Mouse (Mus musculus): Measurements from ENCODE around the gene Sun2. TPM values are rescaled to one million over a fixed set of nuclear protein-coding genes. Genes with fewer than 3 reads are reported as not detected.
A peak's percentile ranks its signal among the peaks of the same experiment; 100 is the strongest.

The Sun2 gene
- polyA plus RNA-seq, 1 experiment from 2014 or later = 10.2 TPM

- Histone ChIP-seq H3K36me3 (ENCODE audit: control insufficient read depth, insufficient read depth, low read length) (peaks cover 13% of the 10 kb centered on the region), H3K4me2 (ENCODE audit: low read depth) (peak overlapping the region; percentile 83), H3K4me3 (ENCODE audit: low read depth, low read length) (peak overlapping the region; percentile 98), H3K9me3 (ENCODE audit: control insufficient read depth, low read length) (no peaks in the 10 kb centered on the region), H3K27me3 (ENCODE audit: control insufficient read depth, insufficient read depth, low read length) (no peaks in the 10 kb centered on the region), H3K9ac (ENCODE audit: low read length) (peak overlapping the region; percentile 93), H3K27ac (ENCODE audit: low read depth, low read length) (no peak overlapping the region), H3K4me1 (ENCODE audit: control insufficient read depth, insufficient read depth, low read length) (peaks cover 12% of the 10 kb centered on the region)
- WGBS = 42% methylated on average over 14 of the region's 14 CpGs
- ATAC-seq (ENCODE audit: insufficient read depth, low FRiP score, low TSS enrichment) (no peak), DNase-seq (ENCODE audit: low spot score) (no peak)
These were observed 1.0 kb downstream of the Sun2 start for GRCm38 (mm10) chr15:79741173-79741858.

GRCm38 (mm10) chr15:79740739-79741138 lies 1.6 kb downstream of the Sun2 start:
- ATAC-seq (ENCODE audit: insufficient read depth, low FRiP score, low TSS enrichment) (no peak), DNase-seq (ENCODE audit: low spot score) (no peak)
- 83% methylated on average over 3 of the region's 3 CpGs for whole genome bisulfite sequencing
- no peak overlapping the region for H3K9ac ChIP-seq (ENCODE audit: low read length)
- peak overlapping the region; percentile 98; the same call in 1 of the 2 replicates for H3K4me3 ChIP-seq (ENCODE audit: low read depth, low read length)
- peaks cover 13% of the 10 kb centered on the region for H3K36me3 ChIP-seq (ENCODE audit: control insufficient read depth, insufficient read depth, low read length)
- H3K4me2 ChIP-seq (ENCODE audit: low read depth) = peak overlapping the region; percentile 83
- no peak overlapping the region for H3K27ac ChIP-seq (ENCODE audit: low read depth, low read length)
- no peaks in the 10 kb centered on the region for H3K27me3 ChIP-seq (ENCODE audit: control insufficient read depth, insufficient read depth, low read length)
- peaks cover 12% of the 10 kb centered on the region for H3K4me1 ChIP-seq (ENCODE audit: control insufficient read depth, insufficient read depth, low read length)
- H3K9me3 ChIP-seq (ENCODE audit: control insufficient read depth, low read length) = no peaks in the 10 kb centered on the region

- H3K36me3 ChIP-seq (ENCODE audit: control insufficient read depth, insufficient read depth, low read length) = peaks cover 26% of the 10 kb centered on the region
- no peak overlapping the region for H3K9ac ChIP-seq (ENCODE audit: low read length)
- no peak overlapping the region for H3K27ac ChIP-seq (ENCODE audit: low read depth, low read length)
- no peak for DNase-seq (ENCODE audit: low spot score)
- ATAC-seq (ENCODE audit: insufficient read depth, low FRiP score, low TSS enrichment) = no peak
- no peak overlapping the region for H3K4me2 ChIP-seq (ENCODE audit: low read depth)
- WGBS = 87% methylated on average over 8 of the region's 8 CpGs
- H3K4me1 ChIP-seq (ENCODE audit: control insufficient read depth, insufficient read depth, low read length) = no peaks in the 10 kb centered on the region
- H3K27me3 ChIP-seq (ENCODE audit: control insufficient read depth, insufficient read depth, low read length) = no peaks in the 10 kb centered on the region
- no peak overlapping the region for H3K4me3 ChIP-seq (ENCODE audit: low read depth, low read length)
- no peaks in the 10 kb centered on the region for H3K9me3 ChIP-seq (ENCODE audit: control insufficient read depth, low read length)
These were observed 8.0 kb downstream of the Sun2 start for GRCm38 (mm10) chr15:79734311-79734710.

- H3K4me2 ChIP-seq (ENCODE audit: low read depth) = no peak overlapping the region
- H3K27me3 ChIP-seq (ENCODE audit: control insufficient read depth, insufficient read depth, low read length) = no peaks in the 10 kb centered on the region
- 69% methylated on average over 4 of the region's 4 CpGs for WGBS
- no peaks in the 10 kb centered on the region for H3K4me1 ChIP-seq (ENCODE audit: control insufficient read depth, insufficient read depth, low read length)
- no peak for ATAC-seq (ENCODE audit: insufficient read depth, low FRiP score, low TSS enrichment)
- H3K27ac ChIP-seq (ENCODE audit: low read depth, low read length) = no peak overlapping the region
- H3K9me3 ChIP-seq (ENCODE audit: control insufficient read depth, low read length) = no peaks in the 10 kb centered on the region
- H3K9ac ChIP-seq (ENCODE audit: low read length) = no peak overlapping the region
- H3K4me3 ChIP-seq (ENCODE audit: low read depth, low read length) = no peak overlapping the region
- H3K36me3 ChIP-seq (ENCODE audit: control insufficient read depth, insufficient read depth, low read length) = peaks cover 29% of the 10 kb centered on the region
- no peak for DNase-seq (ENCODE audit: low spot score)
These were observed 8.7 kb downstream of the Sun2 start for GRCm38 (mm10) chr15:79733640-79734039.

GRCm38 (mm10) chr15:79733192-79733591 lies 9.1 kb downstream of the Sun2 start:
- ATAC-seq (ENCODE audit: insufficient read depth, low FRiP score, low TSS enrichment) (no peak), DNase-seq (ENCODE audit: low spot score) (no peak)
- WGBS = 92% methylated on average over 8 of the region's 8 CpGs
- Histone ChIP-seq H3K36me3 (ENCODE audit: control insufficient read depth, insufficient read depth, low read length) (peaks cover 27% of the 10 kb centered on the region), H3K27ac (ENCODE audit: low read depth, low read length) (no peak overlapping the region), H3K4me1 (ENCODE audit: control insufficient read depth, insufficient read depth, low read length) (no peaks in the 10 kb centered on the region), H3K4me3 (ENCODE audit: low read depth, low read length) (no peak overlapping the region), H3K4me2 (ENCODE audit: low read depth) (no peak overlapping the region), H3K27me3 (ENCODE audit: control insufficient read depth, insufficient read depth, low read length) (no peaks in the 10 kb centered on the region), H3K9me3 (ENCODE audit: control insufficient read depth, low read length) (no peaks in the 10 kb centered on the region), H3K9ac (ENCODE audit: low read length) (no peak overlapping the region)

- no peak overlapping the region for H3K4me3 ChIP-seq (ENCODE audit: low read depth, low read length)
- H3K4me2 ChIP-seq (ENCODE audit: low read depth) = no peak overlapping the region
- H3K9ac ChIP-seq (ENCODE audit: low read length) = no peak overlapping the region
- DNase-seq (ENCODE audit: low spot score) = no peak
- no peak overlapping the region for H3K27ac ChIP-seq (ENCODE audit: low read depth, low read length)
- no peaks in the 10 kb centered on the region for H3K9me3 ChIP-seq (ENCODE audit: control insufficient read depth, low read length)
- no peaks in the 10 kb centered on the region for H3K27me3 ChIP-seq (ENCODE audit: control insufficient read depth, insufficient read depth, low read length)
- H3K36me3 ChIP-seq (ENCODE audit: control insufficient read depth, insufficient read depth, low read length) = peaks cover 26% of the 10 kb centered on the region
- ATAC-seq (ENCODE audit: insufficient read depth, low FRiP score, low TSS enrichment) = no peak
- WGBS = 87% methylated on average over 7 of the region's 7 CpGs
- no peaks in the 10 kb centered on the region for H3K4me1 ChIP-seq (ENCODE audit: control insufficient read depth, insufficient read depth, low read length)
These were observed 10.8 kb downstream of the Sun2 start for GRCm38 (mm10) chr15:79731554-79731953.

- H3K4me3 ChIP-seq (ENCODE audit: low read depth, low read length) = no peak overlapping the region
- H3K27ac ChIP-seq (ENCODE audit: low read depth, low read length) = no peak overlapping the region
- 92% methylated on average over 10 of the region's 10 CpGs for WGBS
- no peaks in the 10 kb centered on the region for H3K27me3 ChIP-seq (ENCODE audit: control insufficient read depth, insufficient read depth, low read length)
- DNase-seq (ENCODE audit: low spot score) = no peak
- no peak overlapping the region for H3K9ac ChIP-seq (ENCODE audit: low read length)
- no peaks in the 10 kb centered on the region for H3K9me3 ChIP-seq (ENCODE audit: control insufficient read depth, low read length)
- no peak overlapping the region for H3K4me2 ChIP-seq (ENCODE audit: low read depth)
- H3K4me1 ChIP-seq (ENCODE audit: control insufficient read depth, insufficient read depth, low read length) = no peaks in the 10 kb centered on the region
- H3K36me3 ChIP-seq (ENCODE audit: control insufficient read depth, insufficient read depth, low read length) = peaks cover 27% of the 10 kb centered on the region
- ATAC-seq (ENCODE audit: insufficient read depth, low FRiP score, low TSS enrichment) = no peak
These were observed 13.5 kb downstream of the Sun2 start for GRCm38 (mm10) chr15:79728731-79729388.

- Histone ChIP-seq H3K4me2 (ENCODE audit: low read depth) (no peak overlapping the region), H3K9ac (ENCODE audit: low read length) (no peak overlapping the region), H3K36me3 (ENCODE audit: control insufficient read depth, insufficient read depth, low read length) (peaks cover 25% of the 10 kb centered on the region), H3K27ac (ENCODE audit: low read depth, low read length) (no peak overlapping the region), H3K9me3 (ENCODE audit: control insufficient read depth, low read length) (no peaks in the 10 kb centered on the region), H3K4me3 (ENCODE audit: low read depth, low read length) (no peak overlapping the region), H3K4me1 (ENCODE audit: control insufficient read depth, insufficient read depth, low read length) (no peaks in the 10 kb centered on the region), H3K27me3 (ENCODE audit: control insufficient read depth, insufficient read depth, low read length) (no peaks in the 10 kb centered on the region)
- DNase-seq (ENCODE audit: low spot score) (no peak), ATAC-seq (ENCODE audit: insufficient read depth, low FRiP score, low TSS enrichment) (no peak)
- 73% methylated on average over 5 of the region's 5 CpGs for WGBS
These were observed 14.0 kb downstream of the Sun2 start for GRCm38 (mm10) chr15:79728311-79728710.

GRCm38 (mm10) chr15:79727840-79728239 lies 14.5 kb downstream of the Sun2 start:
- H3K27me3 ChIP-seq (ENCODE audit: control insufficient read depth, insufficient read depth, low read length) = no peaks in the 10 kb centered on the region
- no peaks in the 10 kb centered on the region for H3K9me3 ChIP-seq (ENCODE audit: control insufficient read depth, low read length)
- no peak overlapping the region for H3K9ac ChIP-seq (ENCODE audit: low read length)
- no peak for ATAC-seq (ENCODE audit: insufficient read depth, low FRiP score, low TSS enrichment)
- no peak overlapping the region for H3K4me2 ChIP-seq (ENCODE audit: low read depth)
- DNase-seq (ENCODE audit: low spot score) = no peak
- H3K36me3 ChIP-seq (ENCODE audit: control insufficient read depth, insufficient read depth, low read length) = peaks cover 22% of the 10 kb centered on the region
- H3K27ac ChIP-seq (ENCODE audit: low read depth, low read length) = no peak overlapping the region
- WGBS = 84% methylated on average over 6 of the region's 6 CpGs
- no peak overlapping the region for H3K4me3 ChIP-seq (ENCODE audit: low read depth, low read length)
- no peaks in the 10 kb centered on the region for H3K4me1 ChIP-seq (ENCODE audit: control insufficient read depth, insufficient read depth, low read length)

All from neural tube, embryonic 11.5 days (tissue).